9 mouse cellular contexts compared by ENCODE assay signal in genomic region chr1:179136461-179137144, GRCm38 (mm10).
DNase-seq lines count a peak whose midpoint lies in the region; ATAC-seq lines count a peak whose summit lies in the region.
"Had no signal": no experiment of that assay in that cellular context is flagged by ENCODE, and none has a peak within 500 bp of the region (broad histone marks: within the 10 kb centered on the region; RNA-seq: fewer than 3 reads in every experiment).

No protein-coding gene starts in this region.

- no peak overlapping the region for H3K4me3 ChIP-seq in heart, embryonic 11.5 days (ENCODE audit: low read depth, low read length)
- no peak overlapping the region for H3K4me3 ChIP-seq in kidney, embryonic 15.5 days (replicated peaks)

- peak; percentile 22 for DNase-seq in right cerebral cortex, postnatal 14 days
- DNase-seq in right cerebral cortex, adult 18-20 months, result no peak
- DNase-seq in cerebellum, adult 8-10 months, result peak; percentile 70
- DNase-seq in layer of hippocampus, postnatal 36 days, result no peak

- peak; percentile 26; the same call in 1 of the 2 replicates for ATAC-seq in heart, embryonic 11.5 days (replicated peaks; ENCODE audit: insufficient number of reproducible peaks, low FRiP score, low TSS enrichment)
- peak; percentile 80 for ATAC-seq in kidney, embryonic 15.5 days (replicated peaks; ENCODE audit: low FRiP score)
- peak; percentile 93 for ATAC-seq in megakaryocyte-erythroid progenitor cell, adult 5-6 weeks (replicated peaks; ENCODE audit: low FRiP score, low TSS enrichment, poor library complexity, severe bottlenecking)
- no peak for ATAC-seq in inflammation-experienced regulatory T-cells, adult 6 months

- no peak overlapping the region for H3K9ac ChIP-seq in heart, embryonic 11.5 days (ENCODE audit: low read depth, low read length)
- H3K9ac ChIP-seq in kidney, embryonic 15.5 days, result no peak overlapping the region

- WGBS in heart, embryonic 11.5 days (ENCODE audit: insufficient replicate concordance), result 46% methylated on average over 14 of the region's 14 CpGs
- WGBS in kidney, embryonic 15.5 days, result 41% methylated on average over 14 of the region's 14 CpGs

- H3K27me3 ChIP-seq in heart, embryonic 11.5 days (ENCODE audit: control insufficient read depth, insufficient read depth, low read length), result no peaks in the 10 kb centered on the region
- no peaks in the 10 kb centered on the region for H3K27me3 ChIP-seq in kidney, embryonic 15.5 days

- H3K27ac ChIP-seq in heart, embryonic 11.5 days (ENCODE audit: low read depth, low read length), result no peak overlapping the region
- peak overlapping the region; percentile 33; the same call in 1 of the 2 replicates for H3K27ac ChIP-seq in kidney, embryonic 15.5 days
- H3K27ac ChIP-seq: macrophage had no signal

- H3K36me3 ChIP-seq in heart, embryonic 11.5 days (ENCODE audit: control insufficient read depth, insufficient read depth, low read length), result peaks cover 2% of the 10 kb centered on the region; the same call in 1 of the 2 replicates
- H3K36me3 ChIP-seq in kidney, embryonic 15.5 days, result peaks cover 3% of the 10 kb centered on the region; the same call in 1 of the 2 replicates

- H3K4me2 ChIP-seq in heart, embryonic 11.5 days, result no peak overlapping the region
- 0 out of 2 replicates have a peak overlapping the region, but pooled peaks have one; percentile 10 for H3K4me2 ChIP-seq in kidney, embryonic 15.5 days

- no peaks in the 10 kb centered on the region; the same call in 1 of the 2 replicates for H3K4me1 ChIP-seq in heart, embryonic 11.5 days (ENCODE audit: control insufficient read depth, insufficient read depth, low read length)
- H3K4me1 ChIP-seq in kidney, embryonic 15.5 days, result peaks cover 14% of the 10 kb centered on the region

- H3K9me3 ChIP-seq in heart, embryonic 11.5 days (replicated peaks; ENCODE audit: control insufficient read depth, low read length), result peaks cover 6% of the 10 kb centered on the region
- H3K9me3 ChIP-seq in kidney, embryonic 15.5 days (replicated peaks), result peaks cover 7% of the 10 kb centered on the region; the same call in 1 of the 2 replicates

Comparison
In these comparisons a context has a peak if more than half of its experiments do, and no peak if none do; other contexts are left out.
1. DNase-seq: peak in right cerebral cortex, postnatal 14 days (single experiment) and cerebellum, adult 8-10 months (single experiment); none in right cerebral cortex, adult 18-20 months (single experiment) and layer of hippocampus, postnatal 36 days (0 of 2).